Mouse (Mus musculus): ENCODE measurements around the gene Cbx2. TPM values are rescaled to one million over a fixed set of nuclear protein-coding genes. Genes with fewer than 3 reads are reported as not detected.
A peak's percentile ranks its signal among the peaks of the same experiment; 100 is the strongest.

Cbx2 gene
- polyA plus RNA-seq, 1 experiment from 2014 or later: 36.7 TPM

DNA sequence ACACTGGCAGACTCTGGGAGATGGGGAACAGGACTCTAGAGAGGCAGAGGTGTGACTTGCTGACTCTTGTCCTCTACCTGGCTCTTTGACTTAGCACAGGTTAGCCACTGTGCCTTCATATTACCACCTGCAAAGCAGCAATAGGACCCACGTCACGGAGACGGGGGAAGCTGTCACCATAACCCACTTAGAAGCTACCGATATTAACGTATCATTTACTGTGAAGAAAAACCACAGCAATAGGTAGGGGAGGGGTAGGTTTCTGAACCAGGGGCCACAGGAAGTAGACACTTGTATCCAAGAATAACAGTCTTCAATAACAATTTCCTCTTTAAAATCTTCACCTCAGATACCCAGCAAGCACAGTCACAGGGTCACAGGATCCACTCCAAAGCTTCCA lies 53.0 kb downstream of the Cbx2 start:
- 89% methylated on average over 5 of the region's 5 CpGs for WGBS
- Histone ChIP-seq H3K4me2 (no peak overlapping the region), H3K4me1 (peaks cover 46% of the 10 kb centered on the region), H3K4me3 (no peak overlapping the region), H3K27ac (no peak overlapping the region), H3K9ac (no peak overlapping the region), H3K9me3 (no peaks in the 10 kb centered on the region), H3K36me3 (peaks cover 7% of the 10 kb centered on the region), H3K27me3 (no peaks in the 10 kb centered on the region)
- ATAC-seq (ENCODE audit: borderline replicate concordance, extremely low read depth, low FRiP score, low TSS enrichment): no peak

DNA sequence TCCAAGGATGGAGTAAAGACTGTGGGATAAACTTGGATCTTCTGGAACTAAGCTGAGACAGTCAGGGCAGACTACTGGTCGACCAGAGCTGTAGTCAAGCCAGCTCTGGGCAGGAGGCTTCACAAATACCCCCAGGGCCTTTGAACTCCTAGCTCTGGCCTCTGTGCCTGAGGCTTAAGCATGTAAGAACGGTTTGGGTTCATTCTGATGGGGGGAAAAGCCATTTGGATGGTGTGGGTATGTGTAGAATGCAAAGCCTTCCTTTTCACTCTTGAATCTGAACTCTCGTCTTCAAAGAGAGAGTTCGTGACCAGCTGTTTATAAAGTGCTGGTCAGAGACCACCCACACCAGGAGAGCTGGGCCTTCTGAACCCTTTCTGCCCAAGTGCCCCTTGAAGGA lies 55.0 kb downstream of the Cbx2 start:
- Histone ChIP-seq H3K27me3 (no peaks in the 10 kb centered on the region), H3K4me1 (peaks cover 56% of the 10 kb centered on the region), H3K9me3 (no peaks in the 10 kb centered on the region), H3K27ac (peak overlapping the region; percentile 72; the same call in 1 of the 2 replicates), H3K4me3 (no peak overlapping the region), H3K9ac (no peak overlapping the region), H3K4me2 (no peak overlapping the region), H3K36me3 (peaks cover 24% of the 10 kb centered on the region)
- no peak for ATAC-seq (ENCODE audit: borderline replicate concordance, extremely low read depth, low FRiP score, low TSS enrichment)
- WGBS: 71% methylated on average over 4 of the region's 4 CpGs

DNA sequence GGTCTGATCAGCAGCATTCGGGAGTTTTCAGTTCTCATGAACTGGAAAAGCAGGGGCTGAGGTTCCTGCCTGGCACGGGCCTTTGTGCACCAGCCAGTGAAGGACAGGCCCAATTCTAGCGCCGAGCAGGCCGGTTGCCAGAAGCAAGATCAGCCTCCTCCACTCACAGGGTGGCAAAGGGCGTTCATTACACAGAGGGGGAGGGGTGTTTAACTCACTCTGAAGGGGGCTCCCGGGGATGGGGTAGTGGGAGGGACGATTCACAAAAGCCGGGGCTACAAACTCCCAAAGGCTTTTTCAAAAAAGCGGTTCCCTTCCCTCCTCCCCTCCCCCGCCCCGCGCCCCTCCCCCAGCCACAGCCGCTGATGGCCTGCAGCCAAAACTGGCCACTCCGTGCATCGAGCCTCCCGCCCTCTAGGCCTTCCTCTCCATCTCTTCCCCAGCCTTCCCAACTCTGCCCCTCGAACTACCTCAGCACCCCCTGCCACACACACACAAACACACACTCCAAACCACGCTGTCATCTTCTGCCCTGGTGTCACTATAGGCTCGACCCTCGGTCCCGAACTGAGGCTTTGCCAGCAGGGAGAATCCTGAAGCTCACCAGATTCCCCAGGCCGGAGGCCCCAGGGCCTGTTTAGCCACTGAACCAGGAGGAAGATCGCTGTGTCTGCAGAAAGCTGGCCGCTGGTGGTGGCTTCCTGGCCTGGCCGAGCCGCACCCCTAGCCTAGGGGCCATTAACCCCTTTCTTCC lies 56.1 kb downstream of the Cbx2 start:
- Histone ChIP-seq H3K9me3 (no peaks in the 10 kb centered on the region), H3K27me3 (no peaks in the 10 kb centered on the region), H3K27ac (peak overlapping the region; percentile 72), H3K36me3 (peaks cover 24% of the 10 kb centered on the region), H3K9ac (peak overlapping the region; percentile 20), H3K4me3 (peak overlapping the region; percentile 0), H3K4me1 (peaks cover 60% of the 10 kb centered on the region), H3K4me2 (peak overlapping the region; percentile 45)
- peak; percentile 68 for ATAC-seq (ENCODE audit: borderline replicate concordance, extremely low read depth, low FRiP score, low TSS enrichment)
- 5% methylated on average over 23 of the region's 27 CpGs for WGBS

DNA sequence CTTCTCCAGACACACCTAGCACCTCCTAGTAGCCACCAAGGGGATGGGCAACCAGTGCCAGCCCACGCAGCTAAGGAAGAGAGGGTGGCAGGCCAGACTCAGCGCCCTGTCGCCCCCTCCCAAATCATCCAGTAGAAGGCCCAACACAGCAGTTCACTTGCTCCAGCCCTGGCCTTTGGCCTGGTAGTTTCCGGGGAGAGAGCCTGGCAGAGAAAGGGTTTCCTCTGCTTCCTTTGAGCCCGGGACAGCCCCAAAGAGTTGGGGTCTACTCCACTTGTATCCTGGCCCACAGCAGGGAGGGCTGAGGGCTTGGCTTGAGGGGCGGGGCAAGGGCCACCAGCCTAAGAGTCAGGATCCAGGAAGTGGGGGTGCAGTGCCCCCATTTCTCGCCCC lies 56.7 kb downstream of the Cbx2 start:
- Histone ChIP-seq H3K4me1 (peaks cover 65% of the 10 kb centered on the region), H3K9me3 (no peaks in the 10 kb centered on the region), H3K4me3 (peak overlapping the region; percentile 0; the same call in 1 of the 2 replicates), H3K27ac (peak overlapping the region; percentile 72), H3K36me3 (peaks cover 24% of the 10 kb centered on the region), H3K9ac (peak overlapping the region; percentile 16; the same call in 1 of the 2 replicates), H3K4me2 (peak overlapping the region; percentile 45), H3K27me3 (no peaks in the 10 kb centered on the region)
- WGBS: 44% methylated on average over 7 of the region's 7 CpGs
- ATAC-seq (ENCODE audit: borderline replicate concordance, extremely low read depth, low FRiP score, low TSS enrichment): no peak

DNA sequence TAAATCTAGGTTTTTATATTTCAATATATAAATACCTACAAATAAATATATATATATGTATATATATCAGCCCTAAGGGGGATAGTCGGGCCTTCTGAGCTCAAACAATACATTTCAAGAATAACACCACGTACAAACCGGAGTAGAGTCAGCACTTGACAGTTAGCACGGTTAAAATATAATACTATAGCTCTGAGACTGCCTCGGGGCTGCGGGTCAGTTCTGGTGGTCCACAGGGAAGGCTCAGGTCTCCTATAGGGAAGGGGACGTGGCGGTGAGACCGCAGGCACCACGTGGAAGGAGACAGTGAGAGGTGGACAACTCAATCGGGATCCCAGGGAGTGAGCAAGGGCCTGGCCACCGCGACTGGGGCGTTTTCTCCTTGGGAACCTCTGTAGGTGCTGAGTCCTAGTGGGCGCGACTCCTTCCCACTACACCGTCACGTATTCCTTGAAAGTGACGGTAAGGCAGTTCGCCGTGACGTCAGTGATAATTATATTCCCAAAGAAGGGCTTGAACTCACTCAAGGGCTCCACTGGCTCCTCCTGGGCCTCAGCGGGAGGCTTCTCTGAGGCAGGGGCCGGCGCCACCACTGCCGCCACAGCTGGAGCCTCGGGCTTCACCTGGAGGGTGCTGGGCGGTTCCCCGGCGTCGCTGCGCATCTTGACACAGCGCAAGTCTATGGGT lies 57.8 kb downstream of the Cbx2 start:
- peaks cover 24% of the 10 kb centered on the region for H3K36me3 ChIP-seq
- no peak overlapping the region for H3K9ac ChIP-seq
- no peak overlapping the region for H3K27ac ChIP-seq
- no peaks in the 10 kb centered on the region for H3K9me3 ChIP-seq
- WGBS: 62% methylated on average over 33 of the region's 33 CpGs
- no peak overlapping the region for H3K4me3 ChIP-seq
- no peaks in the 10 kb centered on the region for H3K27me3 ChIP-seq
- peaks cover 67% of the 10 kb centered on the region for H3K4me1 ChIP-seq
- H3K4me2 ChIP-seq: no peak overlapping the region
- no peak for ATAC-seq (ENCODE audit: borderline replicate concordance, extremely low read depth, low FRiP score, low TSS enrichment)

Other genes with a start within 250 kb of the Cbx2 start
- gene Rbfox3, start 111.4 kb upstream of the Cbx2 start, polyA plus RNA-seq (2015; fragmentation: Nextera tagmentation; extraction: Ambion mirVana): 0.20 and 0.29 TPM in 2 replicates
- gene Enpp7, start 34.8 kb upstream of the Cbx2 start, polyA plus RNA-seq (2015; fragmentation: Nextera tagmentation; extraction: Ambion mirVana): not detected in 2 replicates
- 9.4 and 11.3 TPM in 2 replicates for gene Cbx8, start 18.0 kb downstream of the Cbx2 start, polyA plus RNA-seq (2015; fragmentation: Nextera tagmentation; extraction: Ambion mirVana)
- 13.3 and 14.1 TPM in 2 replicates for gene Cbx4, start 63.3 kb downstream of the Cbx2 start, polyA plus RNA-seq (2015; fragmentation: Nextera tagmentation; extraction: Ambion mirVana)
- 19.9 and 20.9 TPM in 2 replicates for gene Tbc1d16, start 205.5 kb downstream of the Cbx2 start, polyA plus RNA-seq (2015; fragmentation: Nextera tagmentation; extraction: Ambion mirVana)
- gene Ccdc40, start 205.6 kb downstream of the Cbx2 start, polyA plus RNA-seq (2015; fragmentation: Nextera tagmentation; extraction: Ambion mirVana): 4.9 and 5.7 TPM in 2 replicates
- 61.5 and 66.1 TPM in 2 replicates for gene Gaa, start 244.9 kb downstream of the Cbx2 start, polyA plus RNA-seq (2015; fragmentation: Nextera tagmentation; extraction: Ambion mirVana)

Measured in lung, embryonic 15.5 days (tissue).